ENCODE assay signal across 10 mouse cellular contexts in the genomic region with DNA sequence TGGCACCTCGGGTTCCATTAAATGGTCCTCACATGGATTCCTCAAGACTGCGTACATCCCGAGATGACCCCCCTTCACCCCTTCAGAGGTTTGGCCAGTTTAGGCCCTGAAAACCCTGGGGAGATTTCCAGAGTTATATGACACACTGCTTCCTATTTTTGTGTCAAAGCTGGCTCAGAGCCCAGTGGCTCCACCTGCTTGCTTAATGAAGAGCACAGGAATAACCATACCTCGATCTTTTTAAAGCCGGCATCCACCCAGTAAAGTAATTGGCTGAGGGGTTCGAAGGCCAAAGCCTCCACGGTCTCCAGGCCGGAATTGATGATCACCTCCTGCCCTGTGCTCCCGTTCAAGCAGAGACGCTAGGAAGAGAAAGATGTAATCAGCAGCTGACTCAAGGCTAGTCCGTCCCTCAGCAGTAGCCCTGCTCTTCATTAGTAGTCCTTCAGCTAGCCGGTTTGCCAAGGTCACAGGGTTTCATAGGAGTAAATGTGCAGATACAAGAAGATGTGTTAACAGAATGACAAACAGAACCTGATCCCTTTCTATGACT.
A peak's percentile ranks its signal among the peaks of the same experiment; 100 is the strongest.
DNase-seq lines count a peak whose midpoint lies in the region; ATAC-seq and TF ChIP-seq lines count a peak whose summit lies in the region.
"Had no signal": no experiment of that assay in that cellular context is flagged by ENCODE, and none has a peak within 500 bp of the region (broad histone marks: within the 10 kb centered on the region; RNA-seq: fewer than 3 reads in every experiment).

No protein-coding gene starts in this region.

- no peaks in the 10 kb centered on the region for H3K27me3 ChIP-seq in hindbrain, embryonic 16.5 days (replicated peaks; ENCODE audit: control insufficient read depth, insufficient read depth, low read length)
- no peaks in the 10 kb centered on the region for H3K27me3 ChIP-seq in hindbrain, embryonic 14.5 days (ENCODE audit: control insufficient read depth, insufficient read depth, low read length)
- H3K27me3 ChIP-seq in midbrain, postnatal 0 days (ENCODE audit: insufficient read depth, low read length) = no peaks in the 10 kb centered on the region
- H3K27me3 ChIP-seq in midbrain, embryonic 10.5 days (ENCODE audit: low read depth, poor library complexity, severe bottlenecking) = peaks cover 84% of the 10 kb centered on the region
- H3K27me3 ChIP-seq: embryonic facial prominence, embryonic 13.5 days had no signal

- H3K36me3 ChIP-seq in hindbrain, embryonic 16.5 days (ENCODE audit: control insufficient read depth, insufficient read depth, low read length) = no peaks in the 10 kb centered on the region
- H3K36me3 ChIP-seq in hindbrain, embryonic 14.5 days (replicated peaks; ENCODE audit: control insufficient read depth, insufficient read depth) = peaks cover 15% of the 10 kb centered on the region
- peaks cover 12% of the 10 kb centered on the region; the same call in 1 of the 2 replicates for H3K36me3 ChIP-seq in midbrain, postnatal 0 days (ENCODE audit: insufficient read depth, low read length)
- no peaks in the 10 kb centered on the region for H3K36me3 ChIP-seq in midbrain, embryonic 10.5 days

- no peak overlapping the region for H3K4me3 ChIP-seq in hindbrain, embryonic 16.5 days (ENCODE audit: low read length)
- H3K4me3 ChIP-seq in hindbrain, embryonic 14.5 days (replicated peaks; ENCODE audit: low read length) = no peak overlapping the region
- H3K4me3 ChIP-seq in midbrain, postnatal 0 days (ENCODE audit: low read depth, low read length) = no peak overlapping the region
- H3K4me3 ChIP-seq in midbrain, embryonic 10.5 days = no peak overlapping the region
- H3K4me3 ChIP-seq: embryonic facial prominence, embryonic 13.5 days; forebrain, embryonic 13.5 days had no signal

- H3K9ac ChIP-seq in hindbrain, embryonic 16.5 days (ENCODE audit: low read depth, low read length) = no peak overlapping the region
- H3K9ac ChIP-seq in hindbrain, embryonic 14.5 days = no peak overlapping the region
- no peak overlapping the region for H3K9ac ChIP-seq in midbrain, postnatal 0 days (replicated peaks; ENCODE audit: low read length, poor library complexity, severe bottlenecking)
- H3K9ac ChIP-seq: embryonic facial prominence, embryonic 13.5 days; forebrain, embryonic 13.5 days had no signal

- ATAC-seq in hindbrain, embryonic 16.5 days = no peak
- ATAC-seq in hindbrain, embryonic 14.5 days (ENCODE audit: low FRiP score) = no peak
- ATAC-seq in midbrain, postnatal 0 days (ENCODE audit: low FRiP score) = no peak
- ATAC-seq in frontal cortex, adult (ENCODE audit: low TSS enrichment) = no peak
- ATAC-seq: forebrain, embryonic 13.5 days had no signal

- peak overlapping the region; percentile 44; the same call in 1 of the 2 replicates for H3K27ac ChIP-seq in hindbrain, embryonic 16.5 days (ENCODE audit: low read depth, low read length)
- H3K27ac ChIP-seq in hindbrain, embryonic 14.5 days = no peak overlapping the region
- H3K27ac ChIP-seq in midbrain, postnatal 0 days (ENCODE audit: low read depth, low read length) = no peak overlapping the region
- no peak overlapping the region for H3K27ac ChIP-seq in midbrain, embryonic 10.5 days (replicated peaks)
- H3K27ac ChIP-seq: embryonic facial prominence, embryonic 13.5 days; forebrain, embryonic 13.5 days had no signal

- TF ChIP-seq CTCF in midbrain, postnatal 0 days (IDR thresholded peaks at IDR 0.05) = 0 out of 2 replicates have a peak, but pooled peaks have one; percentile 13

- DNase-seq in hindbrain, embryonic 14.5 days (ENCODE audit: low spot score) = no peak
- DNase-seq in midbrain, postnatal 0 days (ENCODE audit: low spot score) = peak; percentile 43
- DNase-seq in midbrain, embryonic 10.5 days (ENCODE audit: low spot score) = no peak
- DNase-seq in cerebellum, adult 11-12 months = peak; percentile 89
- DNase-seq in cerebellum, postnatal 14 days = peak; percentile 87 to 88
- DNase-seq in testis, postnatal 10 days (ENCODE audit: low spot score) = no peak

- H3K4me1 ChIP-seq in hindbrain, embryonic 16.5 days (ENCODE audit: control insufficient read depth, insufficient read depth, low read depth, low read length) = peaks cover 2% of the 10 kb centered on the region
- H3K4me1 ChIP-seq in hindbrain, embryonic 14.5 days (replicated peaks; ENCODE audit: control insufficient read depth, insufficient read depth, low read length) = peaks cover 7% of the 10 kb centered on the region; the same call in 1 of the 2 replicates
- peaks cover 5% of the 10 kb centered on the region; the same call in 1 of the 2 replicates for H3K4me1 ChIP-seq in midbrain, postnatal 0 days (ENCODE audit: insufficient read depth, low read length)
- H3K4me1 ChIP-seq in midbrain, embryonic 10.5 days = peaks cover 11% of the 10 kb centered on the region

- no peak overlapping the region for H3K4me2 ChIP-seq in hindbrain, embryonic 16.5 days (ENCODE audit: low read length)
- H3K4me2 ChIP-seq in hindbrain, embryonic 14.5 days (replicated peaks) = no peak overlapping the region
- H3K4me2 ChIP-seq in midbrain, postnatal 0 days (ENCODE audit: low read depth, low read length, poor library complexity, severe bottlenecking) = no peak overlapping the region
- H3K4me2 ChIP-seq: embryonic facial prominence, embryonic 13.5 days; forebrain, embryonic 13.5 days had no signal

- H3K9me3 ChIP-seq in hindbrain, embryonic 16.5 days (ENCODE audit: control insufficient read depth, low read length) = no peaks in the 10 kb centered on the region
- no peaks in the 10 kb centered on the region for H3K9me3 ChIP-seq in hindbrain, embryonic 14.5 days (ENCODE audit: control insufficient read depth, low read length)
- no peaks in the 10 kb centered on the region for H3K9me3 ChIP-seq in midbrain, postnatal 0 days (ENCODE audit: low read length)
- no peaks in the 10 kb centered on the region for H3K9me3 ChIP-seq in midbrain, embryonic 10.5 days (replicated peaks)
- H3K9me3 ChIP-seq: embryonic facial prominence, embryonic 13.5 days; forebrain, embryonic 13.5 days had no signal

- WGBS in hindbrain, embryonic 16.5 days = 67% methylated on average over 12 of the region's 12 CpGs
- 60% methylated on average over 12 of the region's 12 CpGs for WGBS in hindbrain, embryonic 14.5 days
- WGBS in midbrain, postnatal 0 days = 76% methylated on average over 12 of the region's 12 CpGs
- 89% methylated on average over 12 of the region's 12 CpGs for WGBS in midbrain, embryonic 10.5 days

Comparison
In these comparisons a context has a peak if more than half of its experiments do, and no peak if none do; other contexts are left out.
1. DNase-seq: peak in midbrain, postnatal 0 days (single experiment), cerebellum, adult 11-12 months (single experiment) and cerebellum, postnatal 14 days (2 of 2); none in hindbrain, embryonic 14.5 days (single experiment), midbrain, embryonic 10.5 days (single experiment) and testis, postnatal 10 days (single experiment).